Mouse (Mus musculus): ENCODE results near the gene Kctd17.

GRCm38 (mm10) chr15:78467570-78467969 lies 39.2 kb downstream of the Kctd17 start:
- TF ChIP-seq CTCF (IDR thresholded peaks at IDR 0.05) (no peak), EP300 (IDR thresholded peaks at IDR 0.05) (no peak)
